Mouse (Mus musculus) G1E (cell line): ENCODE data around the gene Isoc2a.

Experiments used
- CTCF ChIP-seq: IDR thresholded peaks from 2 replicates; pipeline ENCODE4 v1.5.1; 2012; ENCODE audit warnings: low read depth, low read length, inconsistent platforms, mixed read lengths
- GATA1 ChIP-seq: IDR thresholded peaks from 2 replicates; pipeline ENCODE4 v1.6.1; 2012; ENCODE audit warnings: borderline replicate concordance, low read length, inconsistent platforms, mixed read lengths
- GATA2 ChIP-seq: IDR thresholded peaks from 2 replicates; pipeline ENCODE4 v1.6.1; 2012; ENCODE audit warnings: low read depth, low read length, inconsistent platforms, borderline replicate concordance
- POLR2AphosphoS5 ChIP-seq: IDR thresholded peaks from 2 replicates; pipeline ENCODE4 v1.6.1; 2012; ENCODE audit warnings: low read depth, low read length, inconsistent platforms; ENCODE audit not compliant: insufficient replicate concordance
- TAL1 ChIP-seq: conservative IDR thresholded peaks from 2 replicates; pipeline ENCODE4 v1.6.1; 2012; ENCODE audit warnings: low read depth, low read length, inconsistent platforms, mixed read lengths

DNA sequence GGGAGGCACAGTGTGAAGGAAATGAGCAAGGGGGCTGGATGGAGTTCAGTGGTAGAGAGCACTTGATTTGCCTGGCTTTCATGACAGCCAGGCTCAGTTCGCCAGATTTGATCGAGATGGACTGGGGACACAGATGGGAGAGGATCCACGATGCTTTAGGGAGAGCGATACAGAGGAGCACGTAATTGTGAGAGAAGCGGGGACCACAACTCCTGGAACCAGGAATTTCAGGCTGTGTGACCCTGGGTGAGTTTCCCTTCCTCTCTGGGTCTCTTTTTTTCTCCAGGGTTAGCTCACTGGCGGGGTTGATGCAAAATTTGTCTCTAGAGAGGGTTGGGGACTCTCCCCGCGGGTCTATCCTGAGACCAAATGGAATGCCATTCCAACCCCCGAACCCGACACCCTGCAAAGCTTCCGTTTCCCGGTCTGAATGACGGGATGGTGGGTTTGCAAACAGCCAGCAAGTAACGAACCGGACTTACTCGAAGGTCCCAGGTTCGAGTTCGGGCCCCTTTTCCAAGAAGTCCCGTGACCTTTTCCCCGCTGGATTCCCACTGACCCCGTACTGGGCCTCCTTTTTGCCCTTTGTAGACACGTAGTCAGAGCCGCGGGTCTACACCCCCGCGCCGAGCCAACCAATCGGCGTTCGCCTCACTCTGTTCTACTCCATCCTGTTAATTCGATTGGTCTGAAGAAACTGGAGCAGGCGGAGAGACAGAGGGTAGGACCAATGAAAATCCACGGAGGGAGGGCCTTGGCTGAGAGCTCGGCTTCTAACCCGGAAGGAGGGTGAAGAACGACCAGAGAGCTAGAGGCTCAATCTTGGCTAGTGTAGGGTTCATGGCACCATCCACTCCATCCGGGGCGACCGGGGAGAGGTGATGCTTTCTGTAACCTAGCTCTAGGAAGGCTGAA is 11.1 kb upstream of the Isoc2a start:
- TF ChIP-seq TAL1 (no peak), CTCF (no peak), GATA1 (no peak), GATA2 (no peak), POLR2AphosphoS5 (no peak)
